7 mouse cellular contexts compared by ENCODE assay signal in the genomic region with DNA sequence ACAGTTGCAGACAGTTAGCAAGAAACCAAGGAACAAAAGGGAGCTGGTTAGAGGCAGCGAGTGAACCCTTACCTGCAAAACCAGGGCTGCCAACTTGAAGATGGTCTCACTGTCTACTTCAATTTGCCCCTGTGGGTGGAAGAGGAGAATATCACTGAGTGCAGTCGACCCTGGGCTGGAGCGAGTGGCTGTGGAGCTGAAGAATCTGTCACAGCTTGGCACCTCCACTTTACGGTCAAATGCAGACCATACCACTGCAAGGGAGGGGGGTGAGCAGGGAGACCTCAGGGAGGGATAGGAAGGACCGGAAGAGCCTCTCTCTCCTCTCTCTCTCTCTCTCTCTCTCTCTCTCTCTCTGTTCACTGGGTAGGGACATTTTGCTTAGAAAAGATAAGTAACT.
A peak's percentile ranks its signal among the peaks of the same experiment; 100 is the strongest.
DNase-seq lines count a peak whose midpoint lies in the region; ATAC-seq lines count a peak whose summit lies in the region.

No protein-coding gene starts in this region.

- H3K9ac ChIP-seq in hindbrain, embryonic 14.5 days, result no peak overlapping the region; the same call in 1 of the 2 replicates

- no peaks in the 10 kb centered on the region for H3K27me3 ChIP-seq in hindbrain, embryonic 14.5 days (ENCODE audit: control insufficient read depth, insufficient read depth, low read length)

- peaks cover 18% of the 10 kb centered on the region for H3K4me1 ChIP-seq in hindbrain, embryonic 14.5 days (replicated peaks; ENCODE audit: control insufficient read depth, insufficient read depth, low read length)

- no peak overlapping the region for H3K27ac ChIP-seq in hindbrain, embryonic 14.5 days

- no peaks in the 10 kb centered on the region for H3K36me3 ChIP-seq in hindbrain, embryonic 14.5 days (replicated peaks; ENCODE audit: control insufficient read depth, insufficient read depth)

- H3K4me2 ChIP-seq in hindbrain, embryonic 14.5 days (replicated peaks), result no peak overlapping the region; the same call in 1 of the 2 replicates

- peak; percentile 31 for DNase-seq in urinary bladder, postnatal 14 days (ENCODE audit: low spot score)
- DNase-seq in urinary bladder, postnatal 25 days (ENCODE audit: low spot score), result no peak
- DNase-seq in hindbrain, embryonic 14.5 days (ENCODE audit: low spot score), result no peak
- DNase-seq in mesoderm, embryonic 11.5 days (ENCODE audit: low read depth, low spot score), result peak; percentile 83
- peak; percentile 17 to 25 for DNase-seq in thymus, postnatal 10 days (ENCODE audit: low spot score in 2 of 2)
- DNase-seq in adrenal gland, postnatal 25 days, result no peak
- no peak for DNase-seq in right cerebral cortex, postnatal 10 days (ENCODE audit: low spot score in 2 of 2)

- no peaks in the 10 kb centered on the region for H3K9me3 ChIP-seq in hindbrain, embryonic 14.5 days (ENCODE audit: control insufficient read depth, low read length)

- H3K4me3 ChIP-seq in hindbrain, embryonic 14.5 days (replicated peaks; ENCODE audit: low read length), result no peak overlapping the region

- ATAC-seq in hindbrain, embryonic 14.5 days (ENCODE audit: low FRiP score), result 0 out of 2 replicates have a peak, but pooled peaks have one; percentile 34

- WGBS in hindbrain, embryonic 14.5 days, result 8% methylated on average over 5 of the region's 5 CpGs

Comparison
In these comparisons a context has a peak if more than half of its experiments do, and no peak if none do; other contexts are left out.
1. DNase-seq: peak in urinary bladder, postnatal 14 days (single experiment), mesoderm, embryonic 11.5 days (single experiment) and thymus, postnatal 10 days (2 of 2); none in urinary bladder, postnatal 25 days (single experiment), hindbrain, embryonic 14.5 days (single experiment), adrenal gland, postnatal 25 days (single experiment) and right cerebral cortex, postnatal 10 days (0 of 2).